Mouse (Mus musculus) C2C12 (cell line): ENCODE measurements at regions not wholly inside any gene's neighbourhood (a gene's known extent, or its start where the extent isn't known, plus 50 kb on each side); places are given as distances from the start of the nearest gene placed in this dataset.

ENCODE experiments used
- H3K27me3 ChIP-seq: one replicate; pipeline ENCODE4 v1.6.1; 2011; ENCODE audit not compliant: control insufficient read depth, insufficient read depth, insufficient read length
- H3K36me3 ChIP-seq: one replicate; pipeline ENCODE4 v1.6.1; 2011; ENCODE audit not compliant: control insufficient read depth, insufficient read depth
- H3K4me3 ChIP-seq: one replicate; pipeline ENCODE4 v1.5.1; 2011; ENCODE audit warnings: mild to moderate bottlenecking, control low read depth; ENCODE audit not compliant: poor library complexity, insufficient read depth, severe bottlenecking
- H3K79me2 ChIP-seq: one replicate; pipeline ENCODE4 v1.6.1; 2011; ENCODE audit not compliant: control insufficient read depth, insufficient read depth
- H3K79me3 ChIP-seq: one replicate; pipeline ENCODE4 v1.6.1; 2011; ENCODE audit warnings: low read depth, control low read depth
- H3ac ChIP-seq: one replicate; pipeline ENCODE3; 2011; ENCODE audit warnings: low read depth; ENCODE audit not compliant: control insufficient read depth, insufficient read length
- CEBPB ChIP-seq: IDR thresholded peaks from one replicate; pipeline ENCODE4 v1.6.1; 2011; ENCODE audit warnings: low read depth, mild to moderate bottlenecking, control low read depth, moderate library complexity
- CTCF ChIP-seq: IDR thresholded peaks from one replicate; pipeline ENCODE4 v1.5.1; 2011; ENCODE audit not compliant: control insufficient read depth, insufficient read depth, insufficient read length
- FOSL1 ChIP-seq: IDR thresholded peaks from one replicate; pipeline ENCODE4 v1.8.0; 2011; ENCODE audit warnings: mild to moderate bottlenecking, low read length; ENCODE audit not compliant: poor library complexity, insufficient read depth, severe bottlenecking
- MAX ChIP-seq: IDR thresholded peaks from one replicate; pipeline ENCODE4 v1.6.1; 2011; ENCODE audit warnings: mild to moderate bottlenecking, control low read depth
- MYOD1 ChIP-seq: IDR thresholded peaks from one replicate; pipeline ENCODE4 v1.6.1; 2011; ENCODE audit warnings: low read depth; ENCODE audit not compliant: control insufficient read depth, insufficient read length
- MYOG ChIP-seq: IDR thresholded peaks from one replicate; pipeline ENCODE4 v1.6.1; 2011; ENCODE audit not compliant: control insufficient read depth, insufficient read length; ENCODE audit errors: extremely low read depth
- USF1 ChIP-seq: IDR thresholded peaks from one replicate; pipeline ENCODE4 v1.6.1; 2011; ENCODE audit warnings: low read depth, mild to moderate bottlenecking, control low read depth, moderate library complexity

- TF ChIP-seq MAX = no peak
- TF ChIP-seq FOSL1 = no peak
- TF ChIP-seq CTCF = no peak
- no peak for TF ChIP-seq MYOG
- TF ChIP-seq USF1 = no peak
- no peak for TF ChIP-seq CEBPB
- TF ChIP-seq MYOD1 = no peak
- Histone ChIP-seq H3K27me3 (no peaks in the 10 kb centered on the region), H3ac (no peak overlapping the region), H3K79me2 (no peaks in the 10 kb centered on the region), H3K36me3 (no peaks in the 10 kb centered on the region), H3K79me3 (no peaks in the 10 kb centered on the region), H3K4me3 (no peak overlapping the region)
These were observed 134.8 kb upstream of the Gm5129 start for GRCm38 (mm10) chr5:29870537-29870936.

- H3K36me3 ChIP-seq = no peaks in the 10 kb centered on the region
- no peak overlapping the region for H3K4me3 ChIP-seq
- no peaks in the 10 kb centered on the region for H3K27me3 ChIP-seq
- no peaks in the 10 kb centered on the region for H3K79me3 ChIP-seq
- H3ac ChIP-seq = no peak overlapping the region
- no peaks in the 10 kb centered on the region for H3K79me2 ChIP-seq
- no peak for TF ChIP-seq CTCF
- TF ChIP-seq MYOD1 = no peak
- TF ChIP-seq MAX = no peak
- TF ChIP-seq MYOG = no peak
- no peak for TF ChIP-seq USF1
- no peak for TF ChIP-seq CEBPB
- TF ChIP-seq FOSL1 = no peak
These were observed 137.5 kb upstream of the Il6 start for GRCm38 (mm10) chr5:29875451-29875850.

- no peaks in the 10 kb centered on the region for H3K79me2 ChIP-seq
- no peak overlapping the region for H3ac ChIP-seq
- no peak overlapping the region for H3K4me3 ChIP-seq
- H3K36me3 ChIP-seq = no peaks in the 10 kb centered on the region
- no peaks in the 10 kb centered on the region for H3K27me3 ChIP-seq
- TF ChIP-seq CEBPB = no peak
- TF ChIP-seq FOSL1 = no peak
- TF ChIP-seq MAX = no peak
- no peak for TF ChIP-seq MYOG
- TF ChIP-seq USF1 = no peak
- no peak for TF ChIP-seq MYOD1
- no peak for TF ChIP-seq CTCF
- no peaks in the 10 kb centered on the region for H3K79me3 ChIP-seq
These were observed 125.6 kb upstream of the Il6 start for GRCm38 (mm10) chr5:29887267-29887841.

GRCm38 (mm10) chr5:29892344-29892743 lies 120.6 kb upstream of the Il6 start:
- no peak for TF ChIP-seq MYOD1
- TF ChIP-seq CEBPB = no peak
- no peak for TF ChIP-seq USF1
- no peak for TF ChIP-seq CTCF
- no peak for TF ChIP-seq MYOG
- no peak for TF ChIP-seq FOSL1
- TF ChIP-seq MAX = no peak
- Histone ChIP-seq H3K4me3 (no peak overlapping the region), H3ac (no peak overlapping the region), H3K79me2 (no peaks in the 10 kb centered on the region), H3K27me3 (no peaks in the 10 kb centered on the region), H3K79me3 (no peaks in the 10 kb centered on the region), H3K36me3 (no peaks in the 10 kb centered on the region)

GRCm38 (mm10) chr5:29892861-29893260 lies 120.1 kb upstream of the Il6 start:
- H3K4me3 ChIP-seq = no peak overlapping the region
- no peaks in the 10 kb centered on the region for H3K79me2 ChIP-seq
- H3K27me3 ChIP-seq = no peaks in the 10 kb centered on the region
- TF ChIP-seq MYOG = no peak
- no peak for TF ChIP-seq MYOD1
- no peak for TF ChIP-seq FOSL1
- TF ChIP-seq CEBPB = no peak
- no peak for TF ChIP-seq USF1
- no peak for TF ChIP-seq MAX
- TF ChIP-seq CTCF = no peak
- no peaks in the 10 kb centered on the region for H3K79me3 ChIP-seq
- H3ac ChIP-seq = no peak overlapping the region
- no peaks in the 10 kb centered on the region for H3K36me3 ChIP-seq

GRCm38 (mm10) chr5:29893829-29894228 lies 119.1 kb upstream of the Il6 start:
- Histone ChIP-seq H3K79me3 (no peaks in the 10 kb centered on the region), H3K36me3 (no peaks in the 10 kb centered on the region), H3K4me3 (no peak overlapping the region), H3K27me3 (no peaks in the 10 kb centered on the region), H3K79me2 (no peaks in the 10 kb centered on the region), H3ac (no peak overlapping the region)
- TF ChIP-seq MYOG (no peak), FOSL1 (no peak), USF1 (no peak), CTCF (no peak), MAX (no peak), MYOD1 (no peak), CEBPB (no peak)
